Mouse (Mus musculus) G1E (cell line): ENCODE results near the gene Tgfbr3.

Experiments
- CTCF ChIP-seq: IDR thresholded peaks from 2 replicates; pipeline ENCODE4 v1.5.1; 2012; ENCODE audit warnings: low read depth, low read length, inconsistent platforms, mixed read lengths
- GATA1 ChIP-seq: IDR thresholded peaks from 2 replicates; pipeline ENCODE4 v1.6.1; 2012; ENCODE audit warnings: borderline replicate concordance, low read length, inconsistent platforms, mixed read lengths
- POLR2AphosphoS5 ChIP-seq: IDR thresholded peaks from 2 replicates; pipeline ENCODE4 v1.6.1; 2012; ENCODE audit warnings: low read depth, low read length, inconsistent platforms; ENCODE audit not compliant: insufficient replicate concordance
- TAL1 ChIP-seq: conservative IDR thresholded peaks from 2 replicates; pipeline ENCODE4 v1.6.1; 2012; ENCODE audit warnings: low read depth, low read length, inconsistent platforms, mixed read lengths

DNA sequence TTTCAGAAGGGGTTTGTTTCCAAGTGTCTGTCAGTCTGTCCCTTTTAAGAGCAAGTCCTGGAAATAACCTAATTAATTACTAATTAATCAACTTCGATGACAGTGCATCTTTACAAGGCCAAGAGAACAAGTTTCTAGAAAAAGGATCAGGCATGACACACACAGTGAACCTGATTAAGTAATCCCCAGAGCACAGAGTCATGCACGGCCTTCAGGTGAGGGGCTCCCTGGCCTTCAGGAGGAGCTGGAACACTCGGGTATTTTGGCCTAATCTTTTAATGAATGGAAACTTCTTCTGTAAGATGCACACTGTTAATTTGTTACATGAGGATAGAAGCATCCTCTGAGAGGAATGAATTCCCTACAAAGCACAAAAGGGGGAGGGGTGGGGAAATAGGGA, 215.9 kb downstream of the Tgfbr3 start:
- TF ChIP-seq CTCF, result no peak
- no peak for TF ChIP-seq POLR2AphosphoS5
- TF ChIP-seq GATA1, result no peak
- TF ChIP-seq TAL1, result no peak
